Mouse (Mus musculus): ENCODE measurements around the gene 1700001C19Rik. TPM values are rescaled to one million over a fixed set of nuclear protein-coding genes. Genes with fewer than 3 reads are reported as not detected.

The 1700001C19Rik gene
- polyA plus RNA-seq, 1 experiment = not detected

DNA sequence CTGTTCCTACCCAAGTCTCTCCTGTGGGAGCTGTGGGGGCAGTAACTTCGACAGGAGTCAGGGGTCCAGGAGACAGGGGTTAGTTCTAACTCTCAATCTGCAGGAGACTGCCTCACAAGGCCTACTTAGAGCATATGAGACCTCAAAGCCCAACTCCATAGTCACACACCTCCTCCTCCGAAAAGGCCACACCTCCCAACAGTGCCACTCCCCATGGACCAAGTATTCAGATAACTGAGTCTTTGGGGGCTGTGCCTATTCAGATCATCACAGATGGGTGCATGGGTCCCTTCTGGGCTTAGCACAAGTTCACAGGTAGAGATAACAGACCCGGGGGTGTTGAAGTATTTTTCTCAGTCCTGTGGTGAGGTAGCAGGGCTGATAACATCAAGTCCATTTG is 24.5 kb upstream of the 1700001C19Rik start:
- Histone ChIP-seq H3K4me3 (ENCODE audit: insufficient read depth, poor library complexity, severe bottlenecking) (no peak overlapping the region), H3K27me3 (ENCODE audit: control insufficient read depth, insufficient read depth, insufficient read length) (peaks cover 74% of the 10 kb centered on the region), H3ac (ENCODE audit: control insufficient read depth, insufficient read length, low read depth) (no peak overlapping the region), H3K36me3 (ENCODE audit: control insufficient read depth, insufficient read depth) (no peaks in the 10 kb centered on the region), H3K79me3 (ENCODE audit: low read depth) (no peaks in the 10 kb centered on the region), H3K79me2 (ENCODE audit: control insufficient read depth, insufficient read depth) (no peaks in the 10 kb centered on the region)
- TF ChIP-seq MYOD1 (IDR thresholded peaks at IDR 0.05; ENCODE audit: control insufficient read depth, insufficient read length, low read depth) = no peak
- TF ChIP-seq CEBPB (IDR thresholded peaks at IDR 0.05; ENCODE audit: low read depth) = no peak
- TF ChIP-seq MYOG (IDR thresholded peaks at IDR 0.05; ENCODE audit: control insufficient read depth, extremely low read depth, insufficient read length) = no peak
- no peak for TF ChIP-seq CTCF (IDR thresholded peaks at IDR 0.05; ENCODE audit: control insufficient read depth, insufficient read depth, insufficient read length)
- TF ChIP-seq MAX (IDR thresholded peaks at IDR 0.05) = no peak
- no peak for TF ChIP-seq USF1 (IDR thresholded peaks at IDR 0.05; ENCODE audit: low read depth)
- TF ChIP-seq FOSL1 (IDR thresholded peaks at IDR 0.05; ENCODE audit: insufficient read depth, low read length, poor library complexity, severe bottlenecking) = no peak

DNA sequence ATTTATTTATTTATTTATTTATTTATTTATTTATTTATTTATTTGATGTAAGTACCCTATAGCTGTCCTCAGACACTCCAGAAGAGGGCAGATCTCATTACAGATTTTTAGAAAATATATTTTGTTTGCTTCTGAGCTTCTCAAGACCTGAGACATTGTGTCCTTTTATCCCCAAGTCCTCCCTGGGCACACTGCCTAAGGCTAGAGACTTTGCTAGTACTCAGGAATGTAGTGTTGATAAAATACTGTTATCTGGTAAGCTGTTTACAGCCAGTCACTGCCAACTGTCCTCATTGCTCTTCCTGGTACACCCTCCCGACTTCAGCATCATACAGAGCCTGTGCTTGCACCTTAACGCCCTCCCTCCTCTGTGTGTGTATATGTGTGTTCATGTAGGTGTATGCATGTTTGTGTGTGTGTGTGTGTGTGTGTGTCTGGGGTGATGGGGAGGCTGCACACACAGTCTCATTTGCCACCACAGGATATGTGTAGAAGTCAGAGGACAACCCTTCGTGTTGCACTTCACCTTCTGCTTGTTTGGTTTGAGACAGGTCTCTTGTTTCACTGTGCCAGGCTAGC is 22.3 kb upstream of the 1700001C19Rik start:
- H3ac ChIP-seq (ENCODE audit: control insufficient read depth, insufficient read length, low read depth) = no peak overlapping the region
- TF ChIP-seq MAX (IDR thresholded peaks at IDR 0.05) (no peak), CTCF (IDR thresholded peaks at IDR 0.05; ENCODE audit: control insufficient read depth, insufficient read depth, insufficient read length) (no peak)
- peaks cover 70% of the 10 kb centered on the region for H3K27me3 ChIP-seq (ENCODE audit: control insufficient read depth, insufficient read depth, insufficient read length)
- H3K79me3 ChIP-seq (ENCODE audit: low read depth) = no peaks in the 10 kb centered on the region
- H3K79me2 ChIP-seq (ENCODE audit: control insufficient read depth, insufficient read depth) = no peaks in the 10 kb centered on the region
- H3K36me3 ChIP-seq (ENCODE audit: control insufficient read depth, insufficient read depth) = no peaks in the 10 kb centered on the region
- no peak overlapping the region for H3K4me3 ChIP-seq (ENCODE audit: insufficient read depth, poor library complexity, severe bottlenecking)

DNA sequence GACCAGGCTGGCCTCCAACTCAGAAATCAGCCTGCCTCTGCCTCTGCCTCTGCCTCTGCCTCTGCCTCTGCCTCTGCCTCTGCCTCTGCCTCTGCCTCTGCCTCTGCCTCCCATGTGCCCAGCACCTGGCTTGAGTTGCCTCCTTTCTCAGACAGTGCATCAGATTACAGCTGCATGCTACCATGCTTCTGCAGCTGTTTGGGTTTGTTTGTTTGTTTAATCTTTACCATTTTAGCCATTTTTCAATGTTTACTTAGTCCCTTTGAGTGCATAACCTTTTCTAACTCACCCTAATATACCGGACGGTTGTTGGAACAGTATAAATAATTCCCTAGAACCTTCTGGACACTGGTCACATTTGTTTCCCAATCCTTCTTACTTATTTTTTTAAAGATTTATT is 21.8 kb upstream of the 1700001C19Rik start:
- Histone ChIP-seq H3K27me3 (ENCODE audit: control insufficient read depth, insufficient read depth, insufficient read length) (peaks cover 66% of the 10 kb centered on the region), H3ac (ENCODE audit: control insufficient read depth, insufficient read length, low read depth) (no peak overlapping the region), H3K79me3 (ENCODE audit: low read depth) (no peaks in the 10 kb centered on the region), H3K4me3 (ENCODE audit: insufficient read depth, poor library complexity, severe bottlenecking) (no peak overlapping the region), H3K36me3 (ENCODE audit: control insufficient read depth, insufficient read depth) (no peaks in the 10 kb centered on the region), H3K79me2 (ENCODE audit: control insufficient read depth, insufficient read depth) (no peaks in the 10 kb centered on the region)
- TF ChIP-seq MAX (IDR thresholded peaks at IDR 0.05) (no peak), FOSL1 (IDR thresholded peaks at IDR 0.05; ENCODE audit: insufficient read depth, low read length, poor library complexity, severe bottlenecking) (no peak), USF1 (IDR thresholded peaks at IDR 0.05; ENCODE audit: low read depth) (no peak), CEBPB (IDR thresholded peaks at IDR 0.05; ENCODE audit: low read depth) (no peak), MYOG (IDR thresholded peaks at IDR 0.05; ENCODE audit: control insufficient read depth, extremely low read depth, insufficient read length) (no peak), MYOD1 (IDR thresholded peaks at IDR 0.05; ENCODE audit: control insufficient read depth, insufficient read length, low read depth) (no peak), CTCF (IDR thresholded peaks at IDR 0.05; ENCODE audit: control insufficient read depth, insufficient read depth, insufficient read length) (no peak)

DNA sequence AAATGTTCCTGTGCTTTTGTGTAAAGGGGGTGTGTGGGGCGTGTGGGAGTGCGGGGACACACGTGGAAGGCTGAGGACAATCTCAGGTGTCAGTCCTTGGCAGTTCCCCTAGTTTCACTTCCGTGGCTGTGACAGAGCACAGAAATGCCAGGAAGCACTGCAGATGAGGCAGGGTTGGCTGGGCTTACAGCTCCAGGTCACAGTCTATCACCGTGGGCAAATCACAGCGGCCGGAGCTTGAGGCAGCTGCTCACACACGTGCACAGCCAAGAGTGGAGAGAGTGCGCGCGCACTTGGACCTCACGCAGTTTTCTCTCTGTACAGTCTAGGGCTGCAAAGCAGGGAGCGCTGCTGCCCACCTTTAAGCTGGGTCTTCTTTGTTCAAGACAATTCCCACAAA is 21.1 kb upstream of the 1700001C19Rik start:
- H3K4me3 ChIP-seq (ENCODE audit: insufficient read depth, poor library complexity, severe bottlenecking) = no peak overlapping the region
- no peaks in the 10 kb centered on the region for H3K79me2 ChIP-seq (ENCODE audit: control insufficient read depth, insufficient read depth)
- no peaks in the 10 kb centered on the region for H3K79me3 ChIP-seq (ENCODE audit: low read depth)
- TF ChIP-seq CTCF (IDR thresholded peaks at IDR 0.05; ENCODE audit: control insufficient read depth, insufficient read depth, insufficient read length) = no peak
- no peak for TF ChIP-seq MYOD1 (IDR thresholded peaks at IDR 0.05; ENCODE audit: control insufficient read depth, insufficient read length, low read depth)
- TF ChIP-seq MAX (IDR thresholded peaks at IDR 0.05) = no peak
- no peak for TF ChIP-seq FOSL1 (IDR thresholded peaks at IDR 0.05; ENCODE audit: insufficient read depth, low read length, poor library complexity, severe bottlenecking)
- no peak for TF ChIP-seq CEBPB (IDR thresholded peaks at IDR 0.05; ENCODE audit: low read depth)
- no peak for TF ChIP-seq MYOG (IDR thresholded peaks at IDR 0.05; ENCODE audit: control insufficient read depth, extremely low read depth, insufficient read length)
- no peak for TF ChIP-seq USF1 (IDR thresholded peaks at IDR 0.05; ENCODE audit: low read depth)
- peaks cover 63% of the 10 kb centered on the region for H3K27me3 ChIP-seq (ENCODE audit: control insufficient read depth, insufficient read depth, insufficient read length)
- H3K36me3 ChIP-seq (ENCODE audit: control insufficient read depth, insufficient read depth) = no peaks in the 10 kb centered on the region
- no peak overlapping the region for H3ac ChIP-seq (ENCODE audit: control insufficient read depth, insufficient read length, low read depth)

DNA sequence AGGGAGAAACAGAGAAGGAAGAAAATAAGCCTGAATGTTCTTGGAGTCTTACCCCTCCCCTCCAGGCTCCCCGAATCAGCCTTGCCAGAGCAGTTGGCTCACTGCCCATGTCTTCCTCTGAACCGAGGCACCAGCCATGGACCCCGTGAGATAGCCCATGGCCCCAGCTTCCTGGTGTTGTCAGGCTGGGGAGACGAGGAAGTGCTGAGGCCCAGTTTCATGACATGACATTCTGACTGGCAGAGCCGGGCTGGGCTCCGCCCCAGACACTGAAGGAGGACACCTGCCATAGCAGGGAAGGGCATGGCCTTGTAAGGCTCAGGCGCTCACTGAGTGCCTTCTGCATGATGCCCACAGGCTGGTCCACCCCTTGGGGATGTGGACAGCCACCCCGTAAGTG is 17.5 kb upstream of the 1700001C19Rik start:
- no peaks in the 10 kb centered on the region for H3K36me3 ChIP-seq (ENCODE audit: control insufficient read depth, insufficient read depth)
- H3K79me3 ChIP-seq (ENCODE audit: low read depth) = no peaks in the 10 kb centered on the region
- H3ac ChIP-seq (ENCODE audit: control insufficient read depth, insufficient read length, low read depth) = no peak overlapping the region
- no peak overlapping the region for H3K4me3 ChIP-seq (ENCODE audit: insufficient read depth, poor library complexity, severe bottlenecking)
- H3K27me3 ChIP-seq (ENCODE audit: control insufficient read depth, insufficient read depth, insufficient read length) = peaks cover 34% of the 10 kb centered on the region
- no peaks in the 10 kb centered on the region for H3K79me2 ChIP-seq (ENCODE audit: control insufficient read depth, insufficient read depth)
- no peak for TF ChIP-seq CTCF (IDR thresholded peaks at IDR 0.05; ENCODE audit: control insufficient read depth, insufficient read depth, insufficient read length)

DNA sequence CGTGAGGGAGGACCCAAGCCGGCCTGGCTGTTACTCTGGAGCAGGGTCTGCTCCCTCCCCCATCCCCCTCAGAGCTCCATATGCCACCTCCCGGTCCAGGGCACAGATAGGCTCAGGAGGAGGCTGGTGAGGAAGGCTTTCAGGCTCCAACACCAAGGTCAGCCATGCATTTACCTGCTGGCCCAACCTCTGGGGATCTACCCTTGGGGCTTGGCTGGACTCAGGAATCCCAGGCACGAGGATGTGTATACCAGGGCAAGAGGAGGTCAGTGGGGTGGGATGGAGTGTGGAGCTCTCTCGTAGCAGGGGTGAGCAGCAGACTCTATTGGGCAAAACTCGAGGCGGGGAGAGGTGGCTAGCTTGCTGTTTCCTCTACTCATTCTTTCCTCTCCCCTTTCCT is 15.7 kb upstream of the 1700001C19Rik start:
- Histone ChIP-seq H3K79me3 (ENCODE audit: low read depth) (no peaks in the 10 kb centered on the region), H3K4me3 (ENCODE audit: insufficient read depth, poor library complexity, severe bottlenecking) (no peak overlapping the region), H3ac (ENCODE audit: control insufficient read depth, insufficient read length, low read depth) (no peak overlapping the region), H3K79me2 (ENCODE audit: control insufficient read depth, insufficient read depth) (no peaks in the 10 kb centered on the region), H3K27me3 (ENCODE audit: control insufficient read depth, insufficient read depth, insufficient read length) (peaks cover 25% of the 10 kb centered on the region), H3K36me3 (ENCODE audit: control insufficient read depth, insufficient read depth) (no peaks in the 10 kb centered on the region)
- TF ChIP-seq CTCF (IDR thresholded peaks at IDR 0.05; ENCODE audit: control insufficient read depth, insufficient read depth, insufficient read length) = no peak
- no peak for TF ChIP-seq FOSL1 (IDR thresholded peaks at IDR 0.05; ENCODE audit: insufficient read depth, low read length, poor library complexity, severe bottlenecking)
- TF ChIP-seq MYOG (IDR thresholded peaks at IDR 0.05; ENCODE audit: control insufficient read depth, extremely low read depth, insufficient read length) = no peak
- TF ChIP-seq USF1 (IDR thresholded peaks at IDR 0.05; ENCODE audit: low read depth) = no peak
- no peak for TF ChIP-seq CEBPB (IDR thresholded peaks at IDR 0.05; ENCODE audit: low read depth)
- no peak for TF ChIP-seq MYOD1 (IDR thresholded peaks at IDR 0.05; ENCODE audit: control insufficient read depth, insufficient read length, low read depth)
- TF ChIP-seq MAX (IDR thresholded peaks at IDR 0.05) = no peak
